Comparison of ENCODE assay signal across 1 mouse cellular context in the genomic region with DNA sequence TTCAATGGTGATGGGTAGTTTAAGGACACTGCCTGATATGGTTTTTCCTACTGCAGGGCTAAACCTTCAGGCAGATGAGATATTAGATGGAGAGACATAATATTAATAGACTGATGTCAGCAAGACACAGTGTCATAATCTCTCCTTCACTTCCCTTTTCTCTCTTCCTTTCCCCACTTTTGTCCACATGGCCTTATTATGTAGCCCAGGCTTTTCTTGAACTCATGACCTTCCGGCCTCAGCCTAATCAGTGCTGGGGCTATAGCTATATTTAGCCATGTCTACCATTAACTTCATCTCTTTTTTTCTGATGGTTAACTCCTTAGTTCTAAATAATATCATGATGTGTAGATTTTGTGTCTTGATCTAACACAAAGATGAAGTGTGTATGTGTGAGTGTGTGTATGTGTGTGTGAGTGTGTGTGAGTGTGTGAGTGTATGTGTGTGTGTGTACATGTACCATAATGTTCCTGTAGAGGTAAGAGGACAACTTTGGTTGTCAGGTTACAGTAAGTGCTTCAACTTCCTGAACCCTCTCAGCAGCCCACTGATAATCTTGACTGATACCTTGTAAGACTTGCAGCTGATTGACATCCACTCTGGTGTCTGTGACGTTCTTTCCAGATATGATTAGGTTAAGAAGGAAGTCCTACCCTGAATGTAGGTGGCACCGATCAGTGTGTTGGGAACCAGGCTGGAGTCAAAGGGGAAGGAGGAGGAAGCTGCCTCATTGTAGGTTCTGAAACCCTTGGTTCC.
A peak's percentile ranks its signal among the peaks of the same experiment; 100 is the strongest.
TF ChIP-seq lines count a peak whose summit lies in the region.

No protein-coding gene starts in this region.

TF ChIP-seq in MEL, 35 proteins besides CTCF, POLR2A, EP300 and RAD21 (continued from another document):
- TF ChIP-seq USF1 (IDR thresholded peaks at IDR 0.05; ENCODE audit: low read depth, low read length) = 0 out of 2 replicates have a peak, but pooled peaks have one; percentile 34
- no peak for TF ChIP-seq TBP (IDR thresholded peaks at IDR 0.05; ENCODE audit: low read depth, low read length)
- no peak for TF ChIP-seq CHD1 (IDR thresholded peaks at IDR 0.05; ENCODE audit: low read depth, low read length)
- TF ChIP-seq CHD2 (IDR thresholded peaks at IDR 0.05; ENCODE audit: low read length) = no peak
- no peak for TF ChIP-seq USF2 (IDR thresholded peaks at IDR 0.05; ENCODE audit: borderline replicate concordance in 1 of 2, insufficient read depth in 1 of 2, low read depth in 1 of 2, low read length in 2 of 2)
- no peak for TF ChIP-seq TAL1 (IDR thresholded peaks at IDR 0.05; ENCODE audit: low read length)
- TF ChIP-seq MAFK (IDR thresholded peaks at IDR 0.05; ENCODE audit: borderline replicate concordance, low read depth, low read length) = no peak
- TF ChIP-seq HCFC1 (IDR thresholded peaks at IDR 0.05; ENCODE audit: low read depth, low read length) = no peak
- TF ChIP-seq ZC3H11A (IDR thresholded peaks at IDR 0.05; ENCODE audit: low read depth, low read length) = no peak
- TF ChIP-seq SIN3A (IDR thresholded peaks at IDR 0.05; ENCODE audit: low read length) = peak; percentile 55
- TF ChIP-seq ETS1 (IDR thresholded peaks at IDR 0.05; ENCODE audit: low read depth, low read length) = peak; percentile 91
- TF ChIP-seq UBTF (IDR thresholded peaks at IDR 0.05; ENCODE audit: borderline replicate concordance, insufficient read depth, low read depth, low read length) = no peak
- no peak for TF ChIP-seq MYB (IDR thresholded peaks at IDR 0.05; ENCODE audit: low read depth, low read length)
- TF ChIP-seq ZKSCAN1 (IDR thresholded peaks at IDR 0.05; ENCODE audit: low read depth, low read length) = no peak
- TF ChIP-seq RCOR1 (IDR thresholded peaks at IDR 0.05; ENCODE audit: low read depth, low read length) = peak; percentile 70
- peak; percentile 11; the same call in 1 of the 2 replicates for TF ChIP-seq MAX (IDR thresholded peaks at IDR 0.05; ENCODE audit: low read length)
- no peak for TF ChIP-seq SMC3 (IDR thresholded peaks at IDR 0.05; ENCODE audit: low read depth, low read length)
- 0 out of 2 replicates have a peak, but pooled peaks have one; percentile 14 for TF ChIP-seq ZNF384 (IDR thresholded peaks at IDR 0.05; ENCODE audit: low read depth, low read length)
- 0 out of 2 replicates have a peak, but pooled peaks have one; percentile 74 for TF ChIP-seq MEF2A (IDR thresholded peaks at IDR 0.05; ENCODE audit: extremely low read depth, insufficient replicate concordance, low read depth, low read length, poor library complexity, severe bottlenecking)
- TF ChIP-seq ZMIZ1 (IDR thresholded peaks at IDR 0.05; ENCODE audit: low read depth, low read length) = no peak
- TF ChIP-seq KAT2A (conservative IDR thresholded peaks at IDR 0.05; ENCODE audit: low read depth, low read length) = no peak
- TF ChIP-seq ELF1 (IDR thresholded peaks at IDR 0.05; ENCODE audit: low read depth, low read length) = peak; percentile 61; the same call in 1 of the 2 replicates
- TF ChIP-seq MYC (IDR thresholded peaks at IDR 0.05; ENCODE audit: low read depth, low read length) = peak; percentile 41; the same call in 1 of the 2 replicates
- TF ChIP-seq NELFE (IDR thresholded peaks at IDR 0.05; ENCODE audit: low read depth, low read length) = no peak
- no peak for TF ChIP-seq POLR2AphosphoS2 (IDR thresholded peaks at IDR 0.05; ENCODE audit: low read length)
